Mouse (Mus musculus): ENCODE data around the gene Gm12830.

DNA sequence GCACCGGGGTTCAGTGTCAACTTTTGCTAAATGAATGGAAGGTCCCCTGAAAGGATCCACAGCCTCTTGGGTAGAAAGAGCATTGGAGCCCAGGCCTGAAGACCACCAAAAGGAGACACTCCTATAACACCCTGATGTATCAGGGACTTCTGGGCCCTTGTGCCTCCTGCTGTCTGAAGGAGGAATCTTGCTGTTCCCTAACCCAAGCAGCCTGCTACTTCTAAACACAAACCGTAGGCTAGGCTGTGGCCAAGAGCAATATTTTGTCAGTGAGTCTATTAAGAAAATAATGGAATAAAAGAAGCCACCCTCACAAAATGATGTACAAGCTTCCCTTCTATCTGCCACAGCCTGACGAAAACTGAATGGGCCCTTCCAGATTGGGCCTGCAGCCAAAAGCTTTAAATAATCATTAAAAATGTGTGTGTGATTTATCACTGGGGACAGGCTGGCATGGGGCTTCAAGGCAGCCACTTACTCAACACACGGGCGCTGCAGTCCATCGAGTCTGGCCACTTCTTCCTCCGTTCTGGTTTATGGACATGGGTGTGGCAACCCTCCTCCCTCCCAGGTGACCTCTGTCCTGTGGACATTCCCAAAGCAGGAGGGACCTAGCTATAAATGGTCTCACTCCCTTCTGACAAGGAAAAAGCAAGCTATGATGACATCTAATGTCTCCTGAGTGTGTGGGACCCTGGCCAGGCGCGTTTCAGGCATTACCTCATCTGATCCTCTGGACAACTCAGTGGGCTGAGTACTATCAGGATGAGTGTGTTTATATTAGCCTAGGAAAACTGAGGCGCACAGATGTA is 13.5 kb downstream of the Gm12830 start:
- TF ChIP-seq CTCF (IDR thresholded peaks at IDR 0.05; ENCODE audit: insufficient read depth, low read length) (no peak), POLR2A (IDR thresholded peaks at IDR 0.05; ENCODE audit: borderline replicate concordance, extremely low read depth, low read depth, low read length) (no peak)

All from lung, adult 2 months (tissue).